Mouse (Mus musculus) brain, embryonic 14.5 days (tissue): Measurements from ENCODE around the gene Tinf2.

Experiments used
- CTCF ChIP-seq: fragments of 200-500 bp; IDR thresholded peaks from 2 replicates; pipeline ENCODE4 v1.5.1; 2012; ENCODE audit warnings: inconsistent platforms, mild to moderate bottlenecking, moderate library complexity, borderline replicate concordance; ENCODE audit not compliant: insufficient read depth, insufficient read length; ENCODE audit errors: extremely low read depth
- POLR2A ChIP-seq: fragments of 200-500 bp; IDR thresholded peaks from 2 replicates; pipeline ENCODE4 v1.6.1; 2012; ENCODE audit warnings: mild to moderate bottlenecking, inconsistent platforms, borderline replicate concordance; ENCODE audit not compliant: poor library complexity, insufficient read depth, insufficient read length, severe bottlenecking; ENCODE audit errors: extremely low read depth

- TF ChIP-seq CTCF: no peak
- TF ChIP-seq POLR2A: no peak
Measured at GRCm38 (mm10) chr14:55730116-55730515, 48.5 kb upstream of the Tinf2 start.
